Mouse (Mus musculus) neural tube, embryonic 14.5 days (tissue): ENCODE results near the gene Fbxo9. TPM values are rescaled to one million over a fixed set of nuclear protein-coding genes. Genes with fewer than 3 reads are reported as not detected.
A peak's percentile ranks its signal among the peaks of the same experiment; 100 is the strongest.
"Not testable (repeated sequence)": the region's sequence is repeated elsewhere in the genome, so short reads cannot be mapped to it uniquely, and the experiment has no call there.

ENCODE experiments used
- ATAC-seq: fragments of 200-750 bp; cut with Nextera tagmentation; 2 replicates; pipeline ENCODE4 v1.8.0; 2017; ENCODE audit warnings: low read depth, mild to moderate bottlenecking, moderate TSS enrichment, moderate library complexity
- H3K27ac ChIP-seq: fragments of 300-500 bp; sonication (generic); 2 replicates; pipeline ENCODE4 v1.5.1; 2014; ENCODE audit warnings: low read depth, mild to moderate bottlenecking, control low read depth, low read length, moderate library complexity, mixed read lengths
- H3K27me3 ChIP-seq: fragments of 300-500 bp; sonication (generic); 2 replicates; pipeline ENCODE4 v1.6.1; 2014; ENCODE audit warnings: low read length; ENCODE audit not compliant: control insufficient read depth, insufficient read depth
- H3K36me3 ChIP-seq: fragments of 300-500 bp; sonication (generic); 2 replicates; pipeline ENCODE4 v1.6.1; 2014; ENCODE audit warnings: low read length, mixed read lengths; ENCODE audit not compliant: control insufficient read depth, insufficient read depth
- H3K4me1 ChIP-seq: fragments of 300-500 bp; sonication (generic); 2 replicates; pipeline ENCODE4 v1.6.1; 2014; ENCODE audit warnings: low read length; ENCODE audit not compliant: control insufficient read depth, insufficient read depth
- H3K4me2 ChIP-seq: fragments of 300-500 bp; sonication (generic); 2 replicates; pipeline ENCODE4 v1.6.1; 2014; ENCODE audit warnings: mild to moderate bottlenecking, low read depth, low read length, control low read depth
- H3K4me3 ChIP-seq: fragments of 300-500 bp; sonication (generic); 2 replicates; pipeline ENCODE4 v1.5.1; 2014; ENCODE audit warnings: low read depth, low read length, control low read depth, mixed read lengths
- H3K9ac ChIP-seq: fragments of 300-500 bp; sonication (generic); replicated peaks from 2 replicates; pipeline ENCODE4 v1.6.1; 2014; ENCODE audit warnings: low read depth, mild to moderate bottlenecking, control low read depth, low read length, mixed read lengths
- H3K9me3 ChIP-seq: fragments of 300-500 bp; sonication (generic); 2 replicates; pipeline ENCODE4 v1.6.1; 2016; ENCODE audit warnings: low read length; ENCODE audit not compliant: control insufficient read depth
- WGBS: fragments of 180-500 bp; shearing (Covaris S2); extraction: QIAGEN DNeasy Blood & Tissue Kit; methylation state at CpG from one replicate; pipeline ENCODE4 v1.1.7; 2014; 5-methylcytosine and 5-hydroxymethylcytosine counted together
- polyA plus RNA-seq: library from polyadenylated mRNA; unstranded; fragments of >200 nt; fragmentation: Nextera tagmentation; extraction: Ambion mirVana; gene quantifications from 2 replicates; pipeline ENCODE4 v1.2.1, GENCODE M21; 2014

The Fbxo9 gene
- polyA plus RNA-seq: 91.4 and 94.7 TPM in 2 replicates

- H3K27me3 ChIP-seq: no peaks in the 10 kb centered on the region
- H3K36me3 ChIP-seq: no peaks in the 10 kb centered on the region
- H3K4me1 ChIP-seq: peaks cover 8% of the 10 kb centered on the region
- no peaks in the 10 kb centered on the region for H3K9me3 ChIP-seq
- ATAC-seq: peak; percentile 95
- H3K4me2 ChIP-seq: peak within 1 kb of the TSS; percentile 83
- H3K4me3 ChIP-seq: peak within 1 kb of the TSS; percentile 88
- 0% methylated on average over 20 of the region's 20 CpGs for WGBS
- peak within 1 kb of the TSS; percentile 86 for H3K27ac ChIP-seq
- H3K9ac ChIP-seq: peak within 1 kb of the TSS; percentile 83
Observed at GRCm38 (mm10) chr9:78108796-78109239, at the start of gene Fbxo9, which contains the start of gene Ick. Gene Fbxo9, minus strand, starts transcription at chr9:78109065. Gene Ick, plus strand, starts transcription at chr9:78109192.

DNA sequence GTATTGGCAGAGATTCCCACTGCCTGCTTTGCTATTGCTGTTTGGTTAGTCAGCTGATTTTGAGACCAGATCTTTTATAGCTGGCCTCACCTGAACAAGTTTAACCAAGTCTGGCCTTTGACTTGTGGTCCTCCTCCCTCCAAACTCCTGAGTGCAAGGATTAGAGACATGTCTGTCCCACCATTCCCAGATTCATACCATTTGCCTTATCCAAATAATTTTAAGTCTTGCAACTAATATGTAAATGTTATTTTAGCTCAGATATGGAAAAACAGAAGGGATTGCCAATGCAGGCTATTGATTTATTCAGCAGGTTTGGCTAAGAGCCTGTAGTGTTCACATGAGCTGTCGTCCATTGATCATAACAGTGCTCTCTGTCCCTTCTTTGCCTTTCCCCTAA is 48.4 kb upstream of the Fbxo9 start:
- no peaks in the 10 kb centered on the region for H3K9me3 ChIP-seq
- H3K4me2 ChIP-seq: no peak overlapping the region
- no peak for ATAC-seq
- no peaks in the 10 kb centered on the region for H3K4me1 ChIP-seq
- no peaks in the 10 kb centered on the region for H3K27me3 ChIP-seq
- no peak overlapping the region for H3K4me3 ChIP-seq
- H3K9ac ChIP-seq: no peak overlapping the region
- peaks cover 60% of the 10 kb centered on the region for H3K36me3 ChIP-seq
- H3K27ac ChIP-seq: no peak overlapping the region
- 86% methylated on average over 1 of the region's 1 CpGs for WGBS

GRCm38 (mm10) chr9:78154211-78154977 is 45.5 kb upstream of the Fbxo9 start:
- Histone ChIP-seq H3K4me1 (no peaks in the 10 kb centered on the region), H3K27ac (no peak overlapping the region), H3K36me3 (peaks cover 39% of the 10 kb centered on the region), H3K27me3 (no peaks in the 10 kb centered on the region), H3K4me2 (no peak overlapping the region), H3K9me3 (no peaks in the 10 kb centered on the region), H3K9ac (no peak overlapping the region), H3K4me3 (no peak overlapping the region)
- WGBS: 82% methylated on average over 11 of the region's 11 CpGs
- no peak for ATAC-seq

DNA sequence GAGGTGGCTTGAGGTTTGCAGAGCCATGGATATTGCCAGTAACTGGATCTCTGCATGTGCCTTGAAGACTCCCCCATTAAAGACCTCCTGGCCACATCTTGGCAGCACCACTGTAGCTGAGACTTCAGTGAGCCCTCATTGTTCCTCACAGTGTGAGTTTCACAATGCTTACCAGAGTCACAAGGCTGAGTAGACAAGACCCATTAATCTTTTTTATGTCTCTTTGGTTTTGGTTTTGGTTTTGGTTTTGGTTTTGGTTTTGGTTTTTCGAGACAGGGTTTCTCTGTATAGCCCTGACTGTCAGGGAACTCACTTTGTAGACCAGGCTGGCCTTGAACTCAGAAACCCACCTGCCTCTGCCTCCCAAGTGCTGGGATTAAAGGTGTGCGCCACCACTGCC is 40.9 kb upstream of the Fbxo9 start:
- not testable (repeated sequence) for H3K4me3 ChIP-seq, H3K9me3 ChIP-seq, H3K27ac ChIP-seq, H3K4me1 ChIP-seq, ATAC-seq, H3K27me3 ChIP-seq, H3K9ac ChIP-seq, H3K4me2 ChIP-seq
- peaks cover 12% of the 10 kb centered on the region; the same call in 1 of the 2 replicates for H3K36me3 ChIP-seq
- WGBS: 78% methylated on average over 2 of the region's 2 CpGs

- H3K9me3 ChIP-seq: no peaks in the 10 kb centered on the region
- 95% methylated on average over 6 of the region's 6 CpGs for WGBS
- no peaks in the 10 kb centered on the region for H3K27me3 ChIP-seq
- no peak overlapping the region for H3K4me2 ChIP-seq
- H3K36me3 ChIP-seq: peaks cover 18% of the 10 kb centered on the region; the same call in 1 of the 2 replicates
- ATAC-seq: no peak
- H3K27ac ChIP-seq: no peak overlapping the region
- H3K9ac ChIP-seq: no peak overlapping the region
- no peak overlapping the region for H3K4me3 ChIP-seq
- no peaks in the 10 kb centered on the region for H3K4me1 ChIP-seq
Observed at GRCm38 (mm10) chr9:78148149-78148548, 39.3 kb upstream of the Fbxo9 start.

DNA sequence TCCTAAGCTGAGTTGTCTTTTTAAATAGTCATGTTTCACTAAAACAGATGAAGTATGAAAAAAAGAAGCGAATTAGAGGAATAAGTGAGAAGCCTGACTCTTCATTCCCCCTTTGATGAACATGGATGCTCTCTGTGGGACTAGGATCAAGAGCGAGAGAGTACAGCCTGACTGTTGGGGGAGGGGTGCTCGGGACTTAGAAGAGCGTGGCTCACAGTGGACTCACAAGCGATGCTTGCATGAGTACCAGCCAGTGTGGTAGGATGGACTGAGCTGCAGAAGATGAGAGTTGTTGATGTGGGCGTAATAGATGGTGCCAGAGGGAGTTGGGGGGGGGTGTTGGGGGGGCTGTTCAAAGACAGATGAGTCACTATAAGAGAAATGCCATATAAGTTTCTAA is 37.8 kb upstream of the Fbxo9 start:
- peaks cover 26% of the 10 kb centered on the region; the same call in 1 of the 2 replicates for H3K36me3 ChIP-seq
- no peak overlapping the region for H3K4me2 ChIP-seq
- no peak overlapping the region for H3K9ac ChIP-seq
- no peaks in the 10 kb centered on the region for H3K9me3 ChIP-seq
- no peak overlapping the region for H3K27ac ChIP-seq
- no peaks in the 10 kb centered on the region for H3K4me1 ChIP-seq
- WGBS: 80% methylated on average over 6 of the region's 6 CpGs
- H3K27me3 ChIP-seq: no peaks in the 10 kb centered on the region
- no peak overlapping the region for H3K4me3 ChIP-seq
- ATAC-seq: no peak

GRCm38 (mm10) chr9:78146099-78146498 is 37.2 kb upstream of the Fbxo9 start:
- H3K9me3 ChIP-seq: no peaks in the 10 kb centered on the region
- H3K27ac ChIP-seq: no peak overlapping the region
- no peak overlapping the region for H3K4me2 ChIP-seq
- peak; percentile 61; the same call in 1 of the 2 replicates for ATAC-seq
- H3K36me3 ChIP-seq: peaks cover 31% of the 10 kb centered on the region; the same call in 1 of the 2 replicates
- 60% methylated on average over 4 of the region's 4 CpGs for WGBS
- H3K9ac ChIP-seq: no peak overlapping the region
- no peaks in the 10 kb centered on the region for H3K27me3 ChIP-seq
- no peaks in the 10 kb centered on the region for H3K4me1 ChIP-seq
- no peak overlapping the region for H3K4me3 ChIP-seq

GRCm38 (mm10) chr9:78139463-78139862 is 30.6 kb upstream of the Fbxo9 start:
- no peak overlapping the region for H3K27ac ChIP-seq
- no peak overlapping the region for H3K9ac ChIP-seq
- H3K27me3 ChIP-seq: no peaks in the 10 kb centered on the region
- no peaks in the 10 kb centered on the region for H3K9me3 ChIP-seq
- H3K4me3 ChIP-seq: no peak overlapping the region
- WGBS: 88% methylated on average over 4 of the region's 4 CpGs
- H3K4me2 ChIP-seq: no peak overlapping the region
- no peak for ATAC-seq
- H3K36me3 ChIP-seq: peaks cover 30% of the 10 kb centered on the region; the same call in 1 of the 2 replicates
- 0 out of 2 replicates have a peak, but pooled peaks cover 6% of the 10 kb centered on the region for H3K4me1 ChIP-seq

- H3K4me2 ChIP-seq: no peak overlapping the region
- no peak overlapping the region for H3K4me3 ChIP-seq
- ATAC-seq: no peak
- H3K9me3 ChIP-seq: no peaks in the 10 kb centered on the region
- H3K36me3 ChIP-seq: peaks cover 22% of the 10 kb centered on the region; the same call in 1 of the 2 replicates
- no peak overlapping the region for H3K9ac ChIP-seq
- 89% methylated on average over 9 of the region's 9 CpGs for WGBS
- no peaks in the 10 kb centered on the region for H3K27me3 ChIP-seq
- 0 out of 2 replicates have a peak, but pooled peaks cover 6% of the 10 kb centered on the region for H3K4me1 ChIP-seq
- H3K27ac ChIP-seq: no peak overlapping the region
Observed at GRCm38 (mm10) chr9:78138044-78138676, 29.3 kb upstream of the Fbxo9 start.
